Mouse (Mus musculus) kidney, embryonic 15.5 days (tissue): ENCODE results near the gene Mta2. TPM values are rescaled to one million over a fixed set of nuclear protein-coding genes. Genes with fewer than 3 reads are reported as not detected.
A peak's percentile ranks its signal among the peaks of the same experiment; 100 is the strongest.

Source experiments
- ATAC-seq: fragments of 200-750 bp; cut with Nextera tagmentation; replicated peaks from 2 replicates; pipeline ENCODE4 v1.8.0; 2017; ENCODE audit warnings: moderate TSS enrichment; ENCODE audit not compliant: low FRiP score
- H3K27ac ChIP-seq: fragments of 300-500 bp; sonication (generic); 2 replicates; pipeline ENCODE4 v1.5.1; 2015; ENCODE audit warnings: mild to moderate bottlenecking, inconsistent platforms
- H3K27me3 ChIP-seq: fragments of 300-500 bp; sonication (generic); 2 replicates; pipeline ENCODE4 v1.6.1; 2015; ENCODE audit warnings: inconsistent platforms
- H3K36me3 ChIP-seq: fragments of 300-500 bp; sonication (generic); 2 replicates; pipeline ENCODE4 v1.6.1; 2015; ENCODE audit warnings: inconsistent platforms
- H3K4me1 ChIP-seq: fragments of 300-500 bp; sonication (generic); 2 replicates; pipeline ENCODE4 v1.6.1; 2015; ENCODE audit warnings: inconsistent platforms
- H3K4me2 ChIP-seq: fragments of 300-500 bp; sonication (generic); 2 replicates; pipeline ENCODE4 v1.6.1; 2015; ENCODE audit warnings: moderate library complexity, mild to moderate bottlenecking, inconsistent platforms
- H3K4me3 ChIP-seq: fragments of 300-500 bp; sonication (generic); replicated peaks from 2 replicates; pipeline ENCODE4 v1.5.1; 2015; ENCODE audit warnings: mild to moderate bottlenecking, inconsistent platforms
- H3K9ac ChIP-seq: fragments of 300-500 bp; sonication (generic); 2 replicates; pipeline ENCODE4 v1.6.1; 2015; ENCODE audit warnings: mild to moderate bottlenecking, inconsistent platforms
- H3K9me3 ChIP-seq: fragments of 300-500 bp; sonication (generic); replicated peaks from 2 replicates; pipeline ENCODE4 v1.6.1; 2016; ENCODE audit warnings: inconsistent platforms
- WGBS: fragments of 180-500 bp; shearing (Covaris S2); methylation state at CpG from one replicate; pipeline ENCODE4 v1.1.7; 2015; ENCODE audit warnings: mixed read lengths; 5-methylcytosine and 5-hydroxymethylcytosine counted together
- polyA plus RNA-seq: library from polyadenylated mRNA; unstranded; fragments of >200 nt; fragmentation: Nextera tagmentation; extraction: Ambion mirVana; gene quantifications from 2 replicates; pipeline ENCODE4 v1.2.1, GENCODE M21; 2015

The Mta2 gene
- polyA plus RNA-seq, 1 experiment from 2014 or later = 168 TPM

DNA sequence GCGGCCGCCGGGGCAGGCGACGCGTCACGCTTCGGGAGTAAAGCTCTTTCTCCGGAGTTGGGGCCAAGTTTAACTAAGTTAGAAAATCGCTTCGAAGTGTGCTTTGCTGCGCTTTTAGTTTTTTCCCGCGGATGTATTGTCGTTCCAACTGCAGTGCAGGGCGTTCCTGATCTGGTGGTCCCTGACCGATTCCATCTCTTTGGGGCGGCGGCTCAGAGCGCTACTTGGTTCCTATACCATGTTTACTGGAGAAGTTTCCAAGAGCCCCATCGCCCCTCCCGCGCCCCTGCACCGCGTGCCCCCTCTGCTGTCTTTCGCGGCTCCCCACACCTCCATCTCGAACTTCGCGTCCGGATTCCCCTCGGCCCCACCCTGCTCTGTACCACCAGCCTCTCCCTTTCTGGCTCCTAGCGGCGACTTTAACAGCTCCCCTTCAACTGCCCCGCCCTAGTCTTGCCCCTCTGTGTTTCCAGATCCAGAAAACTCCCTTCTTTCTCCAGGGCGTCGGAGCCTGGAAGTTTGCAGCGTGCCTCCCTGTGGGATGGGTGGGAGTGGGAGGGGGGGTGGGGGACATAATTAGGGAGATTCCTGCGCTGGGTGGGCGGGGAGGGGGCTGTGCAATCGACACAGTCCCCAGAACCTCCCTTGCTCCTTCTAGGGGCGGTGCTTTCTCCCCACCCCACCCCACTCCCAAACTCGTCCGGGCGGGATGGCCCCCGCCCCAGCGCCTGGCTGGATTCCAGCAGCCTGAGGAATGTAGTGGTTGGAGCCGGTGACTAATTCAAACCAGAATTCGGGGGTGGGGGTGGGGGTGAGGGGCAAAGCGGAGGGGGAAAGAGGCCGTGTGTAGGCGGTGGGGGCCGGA lies 48.1 kb downstream of the Mta2 start:
- Histone ChIP-seq H3K27ac (peak overlapping the region; percentile 86), H3K27me3 (no peaks in the 10 kb centered on the region), H3K36me3 (no peaks in the 10 kb centered on the region), H3K4me1 (peaks cover 62% of the 10 kb centered on the region), H3K9me3 (no peaks in the 10 kb centered on the region), H3K9ac (peak overlapping the region; percentile 70), H3K4me3 (peak overlapping the region; percentile 68), H3K4me2 (peak overlapping the region; percentile 90)
- WGBS = under 1% methylated on average over 53 of the region's 53 CpGs
- ATAC-seq = peak; percentile 72

DNA sequence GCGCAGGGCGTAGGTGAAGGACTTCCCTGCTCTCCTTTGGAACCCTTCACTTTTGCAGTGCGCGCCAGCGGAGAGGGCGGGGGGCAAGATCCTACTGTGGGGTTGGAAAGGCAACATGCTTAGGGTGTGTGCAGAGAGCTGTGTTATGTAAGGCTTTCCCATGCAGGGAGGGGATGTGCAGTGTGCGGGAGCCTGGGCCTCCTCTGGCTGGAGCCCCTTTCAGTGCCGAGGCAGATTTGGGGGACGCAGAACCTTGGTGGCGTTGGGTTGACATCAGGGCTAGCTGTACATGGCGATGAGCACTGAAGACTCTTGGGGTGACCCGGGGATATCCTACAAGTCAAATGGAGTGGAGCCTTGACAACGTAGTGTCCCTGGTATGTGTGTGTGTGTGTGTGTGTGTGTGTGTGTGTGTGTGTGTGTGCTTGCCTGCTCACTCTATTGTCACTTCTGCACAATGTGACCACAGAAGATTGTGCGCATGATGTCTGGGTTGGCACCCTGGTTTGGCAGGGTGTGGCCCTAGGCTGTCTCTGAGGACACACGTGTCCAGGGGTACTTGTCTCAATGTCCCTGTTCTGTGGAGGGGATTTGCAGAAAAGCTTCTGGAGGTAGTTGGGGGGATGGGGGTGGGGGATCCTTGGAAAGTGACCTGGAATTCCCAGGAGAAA lies 48.9 kb downstream of the Mta2 start:
- Histone ChIP-seq H3K9me3 (no peaks in the 10 kb centered on the region), H3K36me3 (no peaks in the 10 kb centered on the region), H3K4me3 (peak overlapping the region; percentile 68), H3K4me2 (peak overlapping the region; percentile 90), H3K9ac (peak overlapping the region; percentile 70), H3K4me1 (peaks cover 56% of the 10 kb centered on the region), H3K27ac (peak overlapping the region; percentile 86), H3K27me3 (no peaks in the 10 kb centered on the region)
- 17% methylated on average over 15 of the region's 15 CpGs for WGBS
- peak; percentile 65 for ATAC-seq

DNA sequence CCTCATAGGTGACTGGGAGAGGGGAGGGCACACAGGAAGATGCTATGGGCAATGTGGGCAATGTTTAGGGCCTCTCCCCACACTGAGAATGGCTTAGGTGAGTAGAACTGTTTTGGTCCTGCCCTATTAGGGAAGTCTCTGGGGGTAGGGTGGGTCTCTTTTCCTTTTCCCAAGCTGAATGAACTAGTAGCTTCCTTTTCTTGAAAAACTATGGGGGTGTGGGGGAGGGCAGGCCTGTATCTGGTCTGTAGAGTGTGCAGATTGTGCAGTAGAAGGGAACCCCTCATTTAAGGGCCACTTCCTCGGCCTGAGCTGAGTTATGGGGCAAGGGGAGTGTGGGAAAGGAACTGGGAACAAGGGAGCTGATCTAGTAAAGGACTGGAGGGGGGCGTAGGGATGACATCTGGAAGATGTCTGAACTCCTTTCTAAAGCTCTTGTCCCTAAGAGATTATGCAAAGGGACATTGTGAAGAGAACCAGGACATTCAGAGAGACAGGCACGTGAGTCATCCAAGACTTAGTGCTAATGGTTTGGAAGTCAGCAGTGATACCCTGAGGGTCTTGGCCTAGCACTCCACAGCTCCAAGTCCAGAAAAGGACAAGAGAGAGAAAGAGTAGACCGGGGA lies 49.7 kb downstream of the Mta2 start:
- H3K4me3 ChIP-seq = peak overlapping the region; percentile 68
- H3K9ac ChIP-seq = no peak overlapping the region
- H3K27me3 ChIP-seq = no peaks in the 10 kb centered on the region
- WGBS = 67% methylated on average over 4 of the region's 4 CpGs
- no peaks in the 10 kb centered on the region for H3K9me3 ChIP-seq
- H3K4me1 ChIP-seq = peaks cover 56% of the 10 kb centered on the region
- no peak for ATAC-seq
- peak overlapping the region; percentile 86 for H3K27ac ChIP-seq
- peak overlapping the region; percentile 90 for H3K4me2 ChIP-seq
- no peaks in the 10 kb centered on the region for H3K36me3 ChIP-seq

DNA sequence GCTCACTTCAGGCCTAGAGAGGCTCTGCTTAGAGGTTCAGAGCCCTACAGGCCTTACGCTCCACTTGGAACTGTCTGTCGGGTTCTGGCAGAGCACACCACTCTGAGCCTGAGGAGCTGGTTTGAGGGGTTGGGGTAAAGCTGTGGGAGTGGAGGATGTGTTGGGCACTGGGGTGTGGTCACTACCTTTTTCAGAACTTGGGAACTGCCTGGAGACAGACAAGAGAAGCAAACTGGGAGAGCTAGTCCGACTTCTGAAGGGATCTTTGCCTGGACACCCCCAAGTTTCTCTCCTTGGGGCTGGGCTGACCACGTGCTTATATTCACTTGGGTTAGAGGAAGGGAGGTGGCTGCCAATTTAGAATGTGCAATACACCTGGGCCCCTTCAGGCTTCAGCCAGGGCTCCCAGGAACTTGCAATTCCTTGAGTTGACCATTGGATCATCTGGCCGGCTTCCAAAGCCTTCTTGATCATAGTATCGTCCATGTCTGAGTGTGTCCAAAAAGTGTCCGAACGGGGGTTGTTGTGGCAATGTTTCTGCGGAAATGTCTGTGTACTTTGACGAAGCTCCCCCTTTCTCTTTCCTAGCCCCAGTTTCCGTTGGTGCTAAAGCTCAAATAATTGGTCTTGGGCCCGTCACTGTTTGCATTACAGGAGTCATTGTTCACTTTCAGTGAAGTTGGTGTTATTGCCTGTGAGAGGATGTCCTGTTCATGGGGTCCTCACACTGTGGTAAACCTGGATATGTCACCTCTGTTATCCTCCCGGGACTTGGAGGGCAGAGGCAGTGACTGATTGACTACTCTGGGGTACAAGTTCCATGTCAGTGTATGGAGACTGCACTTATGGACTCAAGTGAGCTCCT lies 50.4 kb downstream of the Mta2 start:
- Histone ChIP-seq H3K4me1 (peaks cover 59% of the 10 kb centered on the region), H3K4me3 (peak overlapping the region; percentile 68; the same call in 1 of the 2 replicates), H3K9me3 (no peaks in the 10 kb centered on the region), H3K4me2 (peak overlapping the region; percentile 90), H3K36me3 (no peaks in the 10 kb centered on the region), H3K9ac (no peak overlapping the region), H3K27ac (peak overlapping the region; percentile 86), H3K27me3 (no peaks in the 10 kb centered on the region)
- WGBS = 72% methylated on average over 13 of the region's 13 CpGs
- ATAC-seq = no peak

DNA sequence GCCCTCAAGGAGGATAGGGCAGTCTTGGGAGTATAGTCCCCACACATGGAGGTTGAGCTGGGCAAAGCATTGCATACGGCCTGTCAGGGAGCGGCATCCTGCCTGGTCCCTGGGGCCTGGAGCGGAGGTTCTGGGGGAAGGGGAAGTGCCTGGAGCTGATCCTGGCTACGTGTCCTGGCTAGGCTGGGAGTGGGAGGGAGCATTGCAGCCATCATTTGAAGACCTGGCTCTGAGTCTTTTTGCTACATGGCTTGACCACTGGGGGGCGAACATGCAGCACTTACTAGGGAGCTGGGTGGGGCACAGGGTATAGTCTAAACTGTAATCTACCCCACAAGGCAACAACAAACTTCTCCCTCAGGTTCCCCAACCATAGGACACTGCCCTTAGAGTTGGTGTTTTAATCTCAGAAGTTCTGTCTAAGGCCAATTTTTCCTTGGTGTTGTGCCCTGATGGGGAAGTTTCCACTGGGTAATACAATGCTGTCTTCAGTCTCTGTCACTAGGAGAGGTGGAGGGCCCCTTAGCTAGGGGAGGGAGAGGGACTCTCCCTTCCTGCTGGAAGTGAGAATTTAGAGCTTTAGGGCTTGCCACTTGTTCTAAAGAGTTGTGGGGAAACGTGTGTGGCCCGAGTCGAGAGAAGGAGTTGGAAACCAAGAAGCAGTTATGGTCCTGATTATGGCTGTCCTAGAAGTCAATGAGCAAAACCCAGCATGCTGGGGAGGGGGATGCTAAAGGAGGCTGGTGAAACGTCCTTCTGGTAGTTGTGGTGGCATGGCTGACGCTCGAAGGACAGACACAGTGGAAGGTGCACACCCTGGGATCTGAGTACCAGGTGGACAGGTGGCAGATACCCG lies 51.3 kb downstream of the Mta2 start:
- ATAC-seq = no peak
- 23% methylated on average over 12 of the region's 12 CpGs for WGBS
- peaks cover 65% of the 10 kb centered on the region for H3K4me1 ChIP-seq

DNA sequence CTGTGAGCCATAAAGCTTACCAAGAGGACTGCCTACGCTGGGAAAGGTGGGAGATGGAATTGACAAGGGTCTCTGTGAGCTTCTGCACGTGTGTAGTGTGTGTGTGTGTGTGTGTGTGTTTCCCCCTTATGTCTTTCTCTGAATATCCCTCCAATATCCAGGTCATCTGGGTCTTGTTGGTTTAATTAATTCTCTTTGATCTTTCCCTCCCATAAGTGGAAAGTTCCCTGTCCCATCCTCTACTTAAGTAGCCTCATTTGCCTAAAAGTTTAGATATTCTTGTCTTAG lies 51.9 kb downstream of the Mta2 start:
- WGBS = 67% methylated on average over 2 of the region's 2 CpGs
- no peaks in the 10 kb centered on the region for H3K36me3 ChIP-seq
- no peaks in the 10 kb centered on the region for H3K27me3 ChIP-seq
- H3K27ac ChIP-seq = no peak overlapping the region
- peaks cover 65% of the 10 kb centered on the region for H3K4me1 ChIP-seq
- H3K4me3 ChIP-seq = no peak overlapping the region
- H3K9me3 ChIP-seq = no peaks in the 10 kb centered on the region
- no peak for ATAC-seq
- no peak overlapping the region for H3K4me2 ChIP-seq
- no peak overlapping the region for H3K9ac ChIP-seq

More for the DNA sequence above, 51.3 kb downstream of the Mta2 start:
- peak overlapping the region; percentile 0; the same call in 1 of the 2 replicates for H3K4me3 ChIP-seq
- H3K36me3 ChIP-seq = no peaks in the 10 kb centered on the region
- no peaks in the 10 kb centered on the region for H3K9me3 ChIP-seq
- H3K27ac ChIP-seq = peak overlapping the region; percentile 86
- peak overlapping the region; percentile 90 for H3K4me2 ChIP-seq
- H3K27me3 ChIP-seq = no peaks in the 10 kb centered on the region
- no peak overlapping the region for H3K9ac ChIP-seq

DNA sequence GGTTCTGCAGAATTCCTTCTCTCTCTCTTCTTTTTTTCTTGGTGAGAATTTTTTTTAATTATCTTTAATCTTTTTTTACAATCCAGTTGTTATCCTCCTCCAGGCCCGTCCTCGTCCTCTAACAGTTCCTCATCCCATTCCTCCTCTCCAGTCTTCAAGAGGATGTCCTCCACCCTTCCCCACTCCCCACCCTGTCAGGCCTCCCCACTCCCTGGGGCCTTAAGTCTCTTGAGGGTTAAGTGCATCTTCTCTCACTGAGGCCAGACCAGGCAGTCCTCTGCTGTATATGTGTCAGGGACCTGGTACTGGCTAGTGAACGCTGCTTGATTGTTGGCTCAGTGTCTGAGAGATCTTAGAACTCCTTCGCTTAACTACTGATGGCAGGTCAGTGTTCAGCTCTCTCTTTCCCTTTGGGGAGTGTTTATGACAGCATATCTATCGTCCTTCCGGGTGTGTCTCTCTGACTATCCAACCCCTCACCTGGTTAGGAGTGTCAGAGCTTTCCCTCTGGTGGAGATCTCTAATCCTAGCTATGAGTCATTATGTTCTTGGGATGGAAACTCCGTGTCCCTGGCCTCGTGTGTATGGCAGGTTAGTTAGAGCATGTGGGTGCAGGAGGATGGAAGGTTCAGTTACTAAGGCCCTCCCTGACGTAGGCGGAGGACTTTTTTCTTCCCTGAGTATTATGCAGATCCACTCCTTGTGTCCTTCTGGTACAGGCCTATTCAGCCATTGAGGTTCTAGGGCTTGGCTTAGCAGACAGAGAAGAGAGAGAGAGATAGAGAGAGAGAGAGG lies 53.3 kb downstream of the Mta2 start:
- Histone ChIP-seq H3K4me3 (no peak overlapping the region), H3K27ac (no peak overlapping the region), H3K4me2 (no peak overlapping the region), H3K36me3 (no peaks in the 10 kb centered on the region; the same call in 1 of the 2 replicates), H3K27me3 (no peaks in the 10 kb centered on the region), H3K9ac (no peak overlapping the region), H3K4me1 (peaks cover 60% of the 10 kb centered on the region), H3K9me3 (no peaks in the 10 kb centered on the region)
- no peak for ATAC-seq
- WGBS = 79% methylated on average over 10 of the region's 10 CpGs

DNA sequence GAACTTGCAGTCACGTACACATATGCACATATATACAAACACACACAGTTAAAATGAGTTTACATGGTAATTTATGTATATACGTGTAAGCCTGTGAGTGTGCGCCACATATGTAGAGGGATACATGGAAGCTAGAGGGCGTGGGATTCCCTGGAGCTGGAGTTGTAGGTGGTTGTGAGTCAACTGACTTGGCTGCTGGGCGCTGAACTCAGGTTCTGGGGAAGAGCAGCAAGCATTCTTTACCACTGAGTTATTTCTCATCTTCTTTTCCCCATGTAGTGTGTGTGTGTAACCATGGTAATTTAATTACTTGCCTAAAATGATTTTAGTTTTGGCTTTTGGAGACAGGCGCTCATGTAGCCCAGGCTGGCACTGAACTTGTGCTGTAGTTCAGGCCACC lies 54.9 kb downstream of the Mta2 start:
- Histone ChIP-seq H3K27ac (0 out of 2 replicates have a peak overlapping the region, but pooled peaks have one; percentile 72), H3K36me3 (peaks cover 15% of the 10 kb centered on the region), H3K9ac (no peak overlapping the region), H3K27me3 (no peaks in the 10 kb centered on the region), H3K4me1 (peaks cover 45% of the 10 kb centered on the region), H3K9me3 (no peaks in the 10 kb centered on the region), H3K4me2 (no peak overlapping the region), H3K4me3 (no peak overlapping the region)
- WGBS = 93% methylated on average over 6 of the region's 6 CpGs
- ATAC-seq = no peak

DNA sequence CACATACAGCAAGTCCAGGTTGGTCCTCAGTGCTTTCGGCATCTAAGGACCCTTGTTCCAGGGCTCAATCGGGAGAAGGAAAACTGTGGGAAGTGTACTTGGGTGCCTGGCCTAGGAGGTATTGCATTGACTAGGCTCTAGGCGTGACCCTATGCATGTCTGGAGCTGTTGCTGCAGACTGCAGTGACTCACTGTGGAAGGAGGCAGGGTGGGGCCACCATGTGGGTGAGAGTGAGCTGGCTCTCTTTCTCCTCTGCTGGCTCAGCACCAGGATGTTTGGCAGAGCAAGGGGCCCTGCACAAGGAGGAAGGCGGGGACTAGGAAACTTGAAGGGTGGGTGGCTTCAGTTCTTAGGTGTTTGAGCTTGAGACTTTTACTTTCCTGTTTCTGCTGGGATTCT lies 55.9 kb downstream of the Mta2 start:
- H3K4me1 ChIP-seq = peaks cover 35% of the 10 kb centered on the region
- H3K9ac ChIP-seq = no peak overlapping the region
- H3K27ac ChIP-seq = peak overlapping the region; percentile 72
- no peaks in the 10 kb centered on the region for H3K27me3 ChIP-seq
- peak; percentile 88 for ATAC-seq
- H3K36me3 ChIP-seq = peaks cover 24% of the 10 kb centered on the region
- H3K4me3 ChIP-seq = no peak overlapping the region
- WGBS = 55% methylated on average over 4 of the region's 4 CpGs
- H3K4me2 ChIP-seq = no peak overlapping the region
- no peaks in the 10 kb centered on the region for H3K9me3 ChIP-seq

DNA sequence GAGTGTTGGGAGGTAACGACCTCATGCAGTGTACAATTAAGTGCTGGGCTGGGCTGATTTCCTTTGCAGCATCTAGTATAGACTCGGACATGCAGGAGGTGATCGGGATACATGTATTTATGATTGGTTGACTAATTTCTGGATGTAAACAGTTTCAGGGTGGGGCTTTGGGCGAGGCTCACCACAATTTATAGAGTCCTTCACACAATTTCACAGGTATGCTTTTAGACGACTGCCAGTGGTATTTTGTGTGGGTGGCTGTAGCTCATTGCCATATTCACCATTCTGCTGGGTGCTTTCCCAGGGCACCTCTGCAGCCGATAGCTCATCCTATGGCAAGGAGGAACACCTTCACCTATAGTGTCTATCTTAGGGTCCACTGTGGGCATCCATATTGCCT lies 56.9 kb downstream of the Mta2 start:
- Histone ChIP-seq H3K27ac (peak overlapping the region; percentile 48; the same call in 1 of the 2 replicates), H3K36me3 (peaks cover 34% of the 10 kb centered on the region), H3K27me3 (no peaks in the 10 kb centered on the region), H3K9ac (no peak overlapping the region), H3K4me3 (no peak overlapping the region), H3K9me3 (no peaks in the 10 kb centered on the region), H3K4me1 (peaks cover 25% of the 10 kb centered on the region), H3K4me2 (no peak overlapping the region)
- ATAC-seq = no peak
- WGBS = 88% methylated on average over 6 of the region's 6 CpGs
